In the genomic region with DNA sequence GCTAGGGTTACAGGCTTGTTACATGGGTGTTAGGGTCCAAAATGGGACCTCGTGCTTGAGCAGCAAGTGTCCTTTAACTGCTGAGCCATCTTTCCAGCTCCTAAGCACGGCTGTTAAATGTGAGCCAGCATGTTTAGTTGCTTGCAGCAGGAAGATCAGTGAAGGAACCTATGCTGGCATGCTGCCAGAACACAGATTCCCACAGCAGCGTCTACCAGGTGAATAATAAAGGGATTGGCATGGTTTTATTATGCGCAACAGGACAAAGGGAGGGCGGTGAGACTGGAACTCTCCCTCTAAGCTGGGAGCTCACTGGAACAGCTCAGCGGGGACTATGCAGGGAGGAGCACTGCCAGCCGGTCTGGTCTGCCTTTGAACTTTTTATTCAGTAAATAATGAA, we compare ENCODE assay signal across 13 mouse cellular contexts. TPM values are rescaled to one million over a fixed set of nuclear protein-coding genes. Genes with fewer than 3 reads are reported as not detected.
DNase-seq lines count a peak whose midpoint lies in the region.
"Had no signal": no experiment of that assay in that cellular context is flagged by ENCODE, and none has a peak within 500 bp of the region (broad histone marks: within the 10 kb centered on the region; RNA-seq: fewer than 3 reads in every experiment).

No protein-coding gene starts in this region.

- 19% methylated on average over 7 of the region's 7 CpGs for WGBS in large intestine, adult 2 months

- peak; percentile 19 for DNase-seq in embryo, embryonic 10.5 days (ENCODE audit: low spot score)
- DNase-seq in embryo, embryonic 9.5 days (ENCODE audit: extremely low spot score), result no peak
- DNase-seq in urinary bladder, postnatal 14 days (ENCODE audit: low spot score), result peak; percentile 27
- DNase-seq in urinary bladder, postnatal 10 days (ENCODE audit: low spot score), result no peak
- peak; percentile 52 for DNase-seq in large intestine, adult 2 months (ENCODE audit: low read depth, low spot score)
- DNase-seq in adrenal gland, postnatal 14 days, result no peak
- no peak for DNase-seq in heart, postnatal 36 days
- no peak for DNase-seq in thymus, postnatal 14 days
- DNase-seq: adrenal gland, adult 8-10 months; B cell, adult 2 months; gastrocnemius, postnatal 25 days; left cerebral cortex, postnatal 4 days; thymus, adult 18-20 months had no signal

- intact Hi-C loops in heart, postnatal 36 days (cut with DNase I), result no loop called here

RNA-seq across cellular contexts. Expression of a gene that starts 35.2 kb away (rescaled TPM):
- polyA plus RNA-seq in large intestine, adult 2 months (2012; rRNA removed), result 0.71 and 0.93 TPM in 2 replicates
- 13.0 and 18.7 TPM in 2 replicates for total RNA-seq in adrenal gland, postnatal 14 days (2021)
- total RNA-seq in heart, postnatal 36 days (2021), result 1 to 10 TPM in 1 of 2 experiments, under 1 TPM in 1; 0.81 to 1.0 TPM

Comparison
In these comparisons a context has a peak if more than half of its experiments do, and no peak if none do; other contexts are left out.
1. DNase-seq: peak in embryo, embryonic 10.5 days (single experiment), urinary bladder, postnatal 14 days (single experiment) and large intestine, adult 2 months (single experiment); none in embryo, embryonic 9.5 days (single experiment), urinary bladder, postnatal 10 days (single experiment), adrenal gland, postnatal 14 days (single experiment), heart, postnatal 36 days (0 of 2) and thymus, postnatal 14 days (single experiment).